Mouse (Mus musculus) midbrain, postnatal 0 days (tissue): ENCODE data around the gene Slc16a10. TPM values are rescaled to one million over a fixed set of nuclear protein-coding genes. Genes with fewer than 3 reads are reported as not detected.

Experiments
- ATAC-seq: fragments of 200-750 bp; cut with Nextera tagmentation; 2 replicates; pipeline ENCODE4 v1.8.0; 2017; ENCODE audit warnings: moderate number of reproducible peaks, mild to moderate bottlenecking, moderate TSS enrichment, moderate library complexity; ENCODE audit not compliant: low FRiP score
- DNase-seq: peaks from one replicate; pipeline ENCODE4 v3.0.0-alpha.2; 2015; ENCODE audit warnings: low spot score
- H3K27ac ChIP-seq: fragments of 300-500 bp; sonication (generic); 2 replicates; pipeline ENCODE4 v1.5.1; 2014; ENCODE audit warnings: low read depth, mild to moderate bottlenecking, low read length, mixed read lengths
- H3K27me3 ChIP-seq: fragments of 300-500 bp; sonication (generic); 2 replicates; pipeline ENCODE4 v1.6.1; 2014; ENCODE audit warnings: low read length, control low read depth, mixed read lengths; ENCODE audit not compliant: insufficient read depth
- H3K36me3 ChIP-seq: fragments of 300-500 bp; sonication (generic); 2 replicates; pipeline ENCODE4 v1.6.1; 2014; ENCODE audit warnings: low read length, control low read depth, mixed read lengths; ENCODE audit not compliant: insufficient read depth
- H3K4me1 ChIP-seq: fragments of 300-500 bp; sonication (generic); 2 replicates; pipeline ENCODE4 v1.6.1; 2014; ENCODE audit warnings: mild to moderate bottlenecking, control low read depth, antibody characterized with exemption, low read length, mixed read lengths; ENCODE audit not compliant: insufficient read depth
- H3K4me2 ChIP-seq: fragments of 300-500 bp; sonication (generic); 2 replicates; pipeline ENCODE4 v1.6.1; 2014; ENCODE audit warnings: low read depth, mild to moderate bottlenecking, low read length, mixed read lengths; ENCODE audit not compliant: poor library complexity, severe bottlenecking
- H3K4me3 ChIP-seq: fragments of 300-500 bp; sonication (generic); 2 replicates; pipeline ENCODE4 v1.5.1; 2014; ENCODE audit warnings: low read depth, mild to moderate bottlenecking, low read length, moderate library complexity
- H3K9ac ChIP-seq: fragments of 300-500 bp; sonication (generic); replicated peaks from 2 replicates; pipeline ENCODE4 v1.6.1; 2014; ENCODE audit warnings: mild to moderate bottlenecking, low read length, moderate library complexity, mixed read lengths; ENCODE audit not compliant: poor library complexity, severe bottlenecking
- H3K9me3 ChIP-seq: fragments of 300-500 bp; sonication (generic); 2 replicates; pipeline ENCODE4 v1.6.1; 2016; ENCODE audit warnings: low read length, control low read depth
- CTCF ChIP-seq: IDR thresholded peaks from 2 replicates; pipeline ENCODE4 v1.5.1; 2016; ENCODE audit warnings: antibody characterized with exemption, mild to moderate bottlenecking
- WGBS: fragments of 180-500 bp; shearing (Covaris S2); extraction: QIAGEN DNeasy Blood & Tissue Kit; methylation state at CpG from one replicate; pipeline ENCODE4 v1.1.7; 2014; 5-methylcytosine and 5-hydroxymethylcytosine counted together
- polyA plus RNA-seq: library from polyadenylated mRNA; unstranded; fragments of >200 nt; fragmentation: Nextera tagmentation; extraction: Ambion mirVana; gene quantifications from 2 replicates; pipeline ENCODE4 v1.2.1, GENCODE M21; 2015
- total RNA-seq: library from RNA; depleted of rRNA; stranded (reverse); fragments of >200 nt; gene quantifications from 2 replicates; pipeline ENCODE4 v1.2.3, GENCODE M21; 2014

Gene Slc16a10
- total and polyA plus RNA-seq, 2 experiments from 2014 or later, result 2.2 TPM

DNA sequence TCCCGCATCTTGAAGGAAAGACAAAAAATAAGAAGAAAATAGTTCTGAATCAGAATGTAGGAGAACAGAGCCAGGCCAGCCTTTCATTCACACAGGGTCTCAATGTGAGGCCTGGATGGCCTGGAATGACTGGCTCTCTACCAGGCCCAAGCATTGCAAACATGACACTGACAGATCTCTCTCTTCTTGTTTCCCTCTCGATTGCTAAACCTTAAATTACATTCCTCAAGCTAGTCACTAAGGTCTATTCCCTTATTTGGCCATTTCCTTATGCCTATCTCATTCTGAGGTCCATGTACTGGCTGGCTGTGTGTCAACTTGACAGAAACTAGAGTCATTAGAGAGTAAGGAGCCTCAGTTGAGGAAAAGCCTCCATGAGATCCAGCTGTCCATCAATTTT is 38.0 kb upstream of the Slc16a10 start:
- no peak for ATAC-seq
- H3K4me2 ChIP-seq, result no peak overlapping the region
- no peaks in the 10 kb centered on the region for H3K4me1 ChIP-seq
- no peak for DNase-seq
- no peaks in the 10 kb centered on the region for H3K9me3 ChIP-seq
- WGBS, result 92% methylated on average over 2 of the region's 2 CpGs
- no peak for TF ChIP-seq CTCF
- H3K27me3 ChIP-seq, result no peaks in the 10 kb centered on the region
- no peak overlapping the region for H3K4me3 ChIP-seq
- no peak overlapping the region for H3K9ac ChIP-seq
- no peak overlapping the region for H3K27ac ChIP-seq
- no peaks in the 10 kb centered on the region for H3K36me3 ChIP-seq

DNA sequence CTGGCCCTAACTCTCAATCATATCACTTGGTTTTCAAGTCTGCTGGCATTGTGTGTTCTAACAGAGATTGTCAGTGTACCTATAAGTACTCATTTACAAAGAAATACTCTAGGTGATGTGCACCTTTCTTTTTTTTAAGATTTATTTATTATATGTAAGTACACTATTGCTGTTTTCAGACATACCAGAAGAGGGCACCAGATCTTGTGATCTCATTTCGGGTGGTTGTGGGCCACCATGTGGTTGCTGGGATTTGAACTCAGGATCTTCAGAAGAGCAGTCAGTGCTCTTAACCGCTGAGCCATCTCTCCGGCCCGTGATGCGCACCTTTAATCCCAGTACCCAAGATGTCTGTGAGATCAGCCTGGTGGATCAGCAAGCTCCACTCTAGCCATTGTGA is 37.1 kb upstream of the Slc16a10 start:
- WGBS, result 92% methylated on average over 5 of the region's 5 CpGs
- Histone ChIP-seq H3K9me3 (no peaks in the 10 kb centered on the region), H3K9ac (no peak overlapping the region), H3K4me1 (no peaks in the 10 kb centered on the region), H3K4me3 (no peak overlapping the region), H3K4me2 (no peak overlapping the region), H3K36me3 (no peaks in the 10 kb centered on the region), H3K27ac (no peak overlapping the region), H3K27me3 (no peaks in the 10 kb centered on the region)
- ATAC-seq (no peak), DNase-seq (no peak)
- no peak for TF ChIP-seq CTCF

DNA sequence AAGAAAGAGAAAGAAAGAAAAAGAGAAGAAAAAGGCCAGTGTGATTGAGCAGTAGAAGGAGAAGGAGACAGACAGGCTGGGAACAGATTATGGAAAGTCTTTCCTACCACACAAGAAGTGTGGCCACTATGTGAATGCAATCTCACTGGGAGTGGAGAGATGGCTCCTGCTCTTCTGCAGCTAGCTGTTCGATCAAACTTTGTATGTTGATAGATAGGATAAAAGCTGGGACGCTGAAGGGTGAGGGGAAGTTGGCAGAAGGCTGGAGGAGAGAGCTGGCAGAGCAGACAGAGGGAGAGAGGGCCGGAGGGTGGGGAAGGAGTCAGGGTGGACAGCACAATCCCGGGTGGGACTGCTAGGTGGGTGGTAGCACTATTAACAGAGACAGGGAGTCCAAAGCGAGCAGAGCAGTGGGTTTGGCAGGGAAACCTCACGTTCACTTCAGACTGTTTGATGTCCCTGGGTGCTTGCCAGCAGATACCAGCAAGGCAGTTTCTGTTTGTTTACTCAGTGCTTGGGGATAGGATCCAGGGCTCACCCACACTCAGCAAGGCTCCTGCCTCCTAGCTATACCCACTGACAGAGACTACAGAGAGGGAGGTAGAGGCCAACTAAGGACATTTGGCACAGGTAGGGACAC is 35.4 kb upstream of the Slc16a10 start:
- H3K27me3 ChIP-seq, result no peaks in the 10 kb centered on the region

DNA sequence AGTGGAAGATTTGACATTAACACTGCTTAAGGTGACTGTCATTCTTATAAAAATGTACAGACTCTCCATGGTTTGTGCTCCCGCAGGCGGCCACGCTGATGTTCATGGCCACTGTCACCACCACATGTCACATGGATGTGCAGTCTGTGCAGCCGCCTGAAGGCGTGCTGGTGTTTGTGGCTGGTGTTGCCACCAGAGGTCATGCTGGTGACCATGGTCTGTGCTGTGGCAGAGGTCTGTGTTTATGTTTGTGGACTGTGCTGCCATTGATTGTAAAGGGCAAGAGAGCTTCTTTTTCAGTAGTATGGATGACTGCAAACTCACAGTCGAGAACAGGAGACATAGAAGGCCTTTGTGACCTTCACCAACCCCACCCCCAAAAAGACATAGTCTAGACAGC is 30.1 kb upstream of the Slc16a10 start:
- DNase-seq (no peak), ATAC-seq (no peak)
- 90% methylated on average over 6 of the region's 6 CpGs for WGBS
- H3K4me2 ChIP-seq, result no peak overlapping the region
- H3K9ac ChIP-seq, result no peak overlapping the region
- no peak overlapping the region for H3K4me3 ChIP-seq
- H3K36me3 ChIP-seq, result no peaks in the 10 kb centered on the region
- no peaks in the 10 kb centered on the region for H3K4me1 ChIP-seq
- TF ChIP-seq CTCF, result no peak
- no peaks in the 10 kb centered on the region for H3K9me3 ChIP-seq
- H3K27me3 ChIP-seq, result no peaks in the 10 kb centered on the region
- H3K27ac ChIP-seq, result no peak overlapping the region

More for the DNA sequence above, 35.4 kb upstream of the Slc16a10 start:
- no peak overlapping the region for H3K4me3 ChIP-seq
- 50% methylated on average over 6 of the region's 6 CpGs for WGBS
- TF ChIP-seq CTCF, result no peak
- DNase-seq (no peak), ATAC-seq (no peak)
- no peak overlapping the region for H3K9ac ChIP-seq
- H3K36me3 ChIP-seq, result no peaks in the 10 kb centered on the region
- no peak overlapping the region for H3K27ac ChIP-seq
- no peak overlapping the region for H3K4me2 ChIP-seq
- no peaks in the 10 kb centered on the region for H3K4me1 ChIP-seq
- H3K9me3 ChIP-seq, result no peaks in the 10 kb centered on the region

DNA sequence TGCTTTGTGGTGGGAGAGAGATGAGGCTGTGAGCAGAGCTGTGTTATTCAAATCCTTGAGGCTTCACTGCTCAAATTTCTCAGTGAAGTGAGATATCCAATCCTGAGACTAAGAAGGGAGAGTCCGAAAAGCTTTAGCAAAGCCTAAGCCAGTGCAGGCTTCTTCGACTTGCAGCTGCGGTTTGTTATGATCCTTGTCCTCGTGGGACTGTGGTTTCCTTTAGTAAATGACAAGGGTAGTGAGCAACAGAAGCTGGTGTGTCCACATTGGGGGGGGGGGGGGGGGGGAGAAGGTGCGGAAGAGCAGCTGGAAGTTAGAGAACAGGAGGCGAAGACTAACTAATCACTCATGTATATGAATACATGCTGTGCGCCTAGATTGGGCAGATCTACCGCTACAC is 29.2 kb upstream of the Slc16a10 start:
- no peak for ATAC-seq
- Histone ChIP-seq H3K4me2 (no peak overlapping the region), H3K9me3 (no peaks in the 10 kb centered on the region), H3K27ac (no peak overlapping the region), H3K27me3 (no peaks in the 10 kb centered on the region), H3K4me1 (no peaks in the 10 kb centered on the region), H3K36me3 (no peaks in the 10 kb centered on the region), H3K9ac (no peak overlapping the region), H3K4me3 (no peak overlapping the region)
- 68% methylated on average over 8 of the region's 8 CpGs for WGBS
- no peak for TF ChIP-seq CTCF
- DNase-seq, result no peak

DNA sequence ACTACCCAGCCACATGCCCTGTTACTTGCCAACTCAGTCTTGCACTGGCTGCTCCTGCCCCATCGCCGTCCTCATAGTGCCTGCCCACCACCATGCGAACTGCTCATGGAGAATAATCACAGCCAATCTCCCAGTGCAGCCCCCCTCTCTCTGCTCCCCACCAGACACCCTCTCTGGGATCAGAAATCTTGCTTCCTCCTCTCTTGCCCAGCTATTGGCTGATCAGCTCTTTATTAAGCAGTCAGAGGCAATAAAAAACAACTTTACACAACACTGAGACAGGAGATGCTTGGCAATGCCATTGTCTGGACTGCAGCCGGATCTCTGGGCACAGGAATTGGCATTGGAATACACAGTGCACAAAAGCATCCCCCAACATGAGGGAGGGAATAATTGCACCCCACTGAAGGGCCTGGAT is 28.1 kb upstream of the Slc16a10 start:
- WGBS, result 72% methylated on average over 4 of the region's 4 CpGs
- Histone ChIP-seq H3K36me3 (no peaks in the 10 kb centered on the region), H3K27me3 (no peaks in the 10 kb centered on the region), H3K27ac (no peak overlapping the region), H3K9ac (no peak overlapping the region), H3K9me3 (no peaks in the 10 kb centered on the region), H3K4me1 (no peaks in the 10 kb centered on the region), H3K4me3 (no peak overlapping the region), H3K4me2 (no peak overlapping the region)
- ATAC-seq (no peak), DNase-seq (peak; percentile 37)
- TF ChIP-seq CTCF, result no peak
